ENCODE assay signal across 25 mouse cellular contexts in the genomic region with DNA sequence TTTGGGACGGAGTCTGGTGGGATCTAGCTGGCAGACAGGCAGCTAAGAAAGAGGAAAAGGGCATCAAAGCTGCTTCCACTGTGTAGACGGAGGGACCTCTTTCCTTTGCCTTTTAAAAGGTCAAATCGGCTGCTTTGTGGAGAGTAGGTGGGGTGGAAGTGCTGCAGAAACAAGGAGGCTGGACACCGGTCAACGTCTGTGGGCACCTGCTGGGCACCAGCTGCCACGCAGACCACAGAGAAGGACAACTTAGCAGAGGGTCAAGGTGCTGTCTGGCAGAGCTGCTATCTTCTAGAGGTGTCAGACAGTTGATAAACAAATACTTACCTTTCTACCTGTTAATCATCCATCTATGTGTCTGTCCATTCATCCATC. TPM values are rescaled to one million over a fixed set of nuclear protein-coding genes. Genes with fewer than 3 reads are reported as not detected.
DNase-seq lines count a peak whose midpoint lies in the region; ATAC-seq and TF ChIP-seq lines count a peak whose summit lies in the region.
"Had no signal": no experiment of that assay in that cellular context is flagged by ENCODE, and none has a peak within 500 bp of the region (broad histone marks: within the 10 kb centered on the region; RNA-seq: fewer than 3 reads in every experiment).

No protein-coding gene starts in this region.

- H3K27ac ChIP-seq in left cerebral cortex, adult 2 months = peak overlapping the region; percentile 89
- H3K27ac ChIP-seq in olfactory bulb, adult 2 months (ENCODE audit: insufficient read depth, low read depth, low read length) = peak overlapping the region; percentile 34; the same call in 1 of the 2 replicates
- H3K27ac ChIP-seq: heart, adult 2 months; heart, embryonic 13.5 days; hindbrain, embryonic 10.5 days; intestine, embryonic 15.5 days; liver, embryonic 12.5 days had no signal

- H3K4me3 ChIP-seq in left cerebral cortex, adult 2 months = no peak overlapping the region
- H3K4me3 ChIP-seq in olfactory bulb, adult 2 months (ENCODE audit: insufficient read depth, low read depth, low read length) = no peak overlapping the region
- H3K4me3 ChIP-seq: erythroblast, embryonic 14.5 days; heart, adult 2 months; heart, embryonic 13.5 days; hindbrain, embryonic 10.5 days; intestine, embryonic 15.5 days; liver, embryonic 12.5 days had no signal

- WGBS in olfactory bulb, adult 2 months = 60% methylated on average over 6 of the region's 6 CpGs

- TF ChIP-seq POLR2A in olfactory bulb, adult 2 months (IDR thresholded peaks at IDR 0.05; ENCODE audit: insufficient read depth, low read depth, low read length) = no peak

- no peak for DNase-seq in left cerebral cortex, adult 2 months (ENCODE audit: extremely low spot score in 1 of 2, low spot score in 2 of 2)
- no peak for DNase-seq in left cerebral cortex, postnatal 14 days (ENCODE audit: low spot score in 2 of 2)
- DNase-seq in cerebellum, adult 18-20 months = peak; percentile 72 to 75
- peak; percentile 79 to 85 for DNase-seq in cerebellum, postnatal 10 days
- DNase-seq in embryo, embryonic 10 days (ENCODE audit: low spot score) = no peak
- no peak for DNase-seq in embryo, embryonic 9.5 days (ENCODE audit: extremely low spot score)
- DNase-seq: adrenal gland, postnatal 36 days; heart, adult 2 months; heart, postnatal 14 days; kidney, adult 2 months; kidney, postnatal 4 days; liver, postnatal 0 days; lung, postnatal 36 days; spleen, adult 18-20 months; thymus, postnatal 25 days had no signal

- intact Hi-C loops in left cerebral cortex, adult 2 months (cut with DNase I) = loop anchor here (2.0 kb wide), 1 partner anchor 46 kb away; no protein-coding TSS in a partner anchor
- intact Hi-C loops in left cerebral cortex, postnatal 14 days (cut with DNase I) = loop anchor here (10.0 kb wide), 1 partner anchor 114 kb away; no protein-coding TSS in a partner anchor

- no peak for TF ChIP-seq CTCF in left cerebral cortex, adult 2 months (IDR thresholded peaks at IDR 0.05)
- no peak for TF ChIP-seq CTCF in olfactory bulb, adult 2 months (IDR thresholded peaks at IDR 0.05; ENCODE audit: insufficient read depth, low read depth, low read length)

- H3K4me1 ChIP-seq in olfactory bulb, adult 2 months (ENCODE audit: control insufficient read depth, insufficient read depth, low read length) = peaks cover 8% of the 10 kb centered on the region
- H3K4me1 ChIP-seq: heart, embryonic 13.5 days; hindbrain, embryonic 10.5 days; intestine, embryonic 15.5 days; liver, embryonic 12.5 days had no signal

- ATAC-seq in activated CD4-positive, CD25-positive, alpha-beta regulatory T cell, adult 4 months = no peak
- ATAC-seq: forebrain, embryonic 16.5 days; hindbrain, embryonic 16.5 days; intestine, embryonic 15.5 days; liver, embryonic 12.5 days; liver, postnatal 0 days; midbrain, embryonic 16.5 days had no signal

RNA-seq across cellular contexts. Expression of a gene that starts 12.3 kb away (rescaled TPM):
- 10 to 100 TPM; 35.1 to 46.5 TPM for total RNA-seq in left cerebral cortex, adult 2 months (2021)
- total RNA-seq in left cerebral cortex, postnatal 14 days (2021) = 10 to 100 TPM; 30.4 to 32.1 TPM
- polyA plus RNA-seq in olfactory bulb, adult 2 months (2012; ENCODE audit: insufficient read depth, insufficient read length, low replicate concordance, missing spikeins) = not detected in 2 replicates
- 10 to 100 TPM; 38.3 to 44.1 TPM for polyA plus RNA-seq in activated CD4-positive, CD25-positive, alpha-beta regulatory T cell, adult 4 months (2017; shearing (Covaris generic))

Comparison
In these comparisons a context has a peak if more than half of its experiments do, and no peak if none do; other contexts are left out.
1. DNase-seq: peak in cerebellum, adult 18-20 months (2 of 2) and cerebellum, postnatal 10 days (2 of 2); none in left cerebral cortex, adult 2 months (0 of 2), left cerebral cortex, postnatal 14 days (0 of 2), embryo, embryonic 10 days (single experiment) and embryo, embryonic 9.5 days (single experiment).